Mouse (Mus musculus) frontal cortex, adult (tissue): Measurements from ENCODE around the gene Cdk14.

ENCODE experiments used
- ATAC-seq: cut with Nextera tagmentation; 2 replicates; pipeline ENCODE4 v1.9.2; 2017; ENCODE audit warnings: mild to moderate bottlenecking, moderate library complexity, mixed read lengths; ENCODE audit not compliant: low TSS enrichment

The Cdk14 gene

GRCm38 (mm10) chr5:5314270-5314669 is 105.8 kb downstream of the Cdk14 start:
- peak; percentile 38; the same call in 1 of the 2 replicates for ATAC-seq

DNA sequence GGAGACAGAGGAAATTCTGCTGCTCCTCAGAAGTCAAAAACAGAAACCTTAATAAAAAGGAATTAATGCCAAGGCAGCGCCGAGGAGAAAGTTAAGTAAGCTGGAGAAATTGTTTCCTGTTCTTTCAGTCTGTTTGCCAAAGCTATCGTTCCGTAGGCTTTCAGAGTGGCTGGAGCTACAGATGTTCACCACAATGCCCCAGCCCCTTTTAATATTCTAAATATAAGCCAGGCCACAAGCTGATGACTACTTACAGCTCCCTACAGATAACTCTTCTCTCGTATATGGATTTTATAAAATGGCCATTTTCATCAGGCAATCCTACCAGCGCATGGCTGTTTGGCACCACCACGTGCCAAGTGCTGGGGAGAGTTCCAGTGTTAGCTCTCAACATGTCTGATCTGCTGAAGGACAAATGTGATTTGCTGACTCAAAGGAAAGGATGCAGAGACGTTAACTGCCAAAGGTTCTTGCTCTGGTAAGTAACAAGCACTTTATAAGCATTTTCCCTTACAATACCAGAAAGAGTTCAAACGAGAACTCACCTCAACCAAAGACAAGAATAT is 106.8 kb downstream of the Cdk14 start:
- ATAC-seq, result no peak

GRCm38 (mm10) chr5:5305286-5305685 is 114.8 kb downstream of the Cdk14 start:
- ATAC-seq, result no peak

DNA sequence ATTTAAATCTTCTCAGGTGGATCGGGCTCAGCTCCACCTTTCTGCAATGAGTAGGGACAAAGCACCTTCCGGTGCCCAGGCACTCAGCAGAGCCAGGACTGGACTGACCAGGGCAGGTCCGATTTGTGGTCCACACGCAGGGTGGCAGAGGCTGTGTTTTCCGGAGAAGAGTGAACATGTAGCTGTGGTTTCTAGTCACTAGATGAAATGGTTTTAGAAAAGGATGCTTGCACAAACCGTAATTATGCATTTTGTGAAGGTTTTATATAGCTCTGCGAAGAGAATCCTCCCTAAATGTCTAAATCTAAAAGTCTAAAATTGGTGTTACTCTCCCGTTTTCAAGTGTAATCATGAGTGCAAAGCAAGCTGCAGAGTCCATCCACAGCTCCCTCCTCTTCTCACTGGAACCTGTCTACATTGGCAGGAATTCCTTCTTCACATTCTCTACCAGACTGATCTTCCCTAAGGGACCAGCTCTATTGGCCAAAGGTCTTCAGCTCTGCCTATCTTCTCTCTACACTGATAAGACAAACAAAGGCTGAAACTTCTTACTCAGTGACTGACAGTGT is 116.9 kb downstream of the Cdk14 start:
- ATAC-seq, result peak; percentile 94

DNA sequence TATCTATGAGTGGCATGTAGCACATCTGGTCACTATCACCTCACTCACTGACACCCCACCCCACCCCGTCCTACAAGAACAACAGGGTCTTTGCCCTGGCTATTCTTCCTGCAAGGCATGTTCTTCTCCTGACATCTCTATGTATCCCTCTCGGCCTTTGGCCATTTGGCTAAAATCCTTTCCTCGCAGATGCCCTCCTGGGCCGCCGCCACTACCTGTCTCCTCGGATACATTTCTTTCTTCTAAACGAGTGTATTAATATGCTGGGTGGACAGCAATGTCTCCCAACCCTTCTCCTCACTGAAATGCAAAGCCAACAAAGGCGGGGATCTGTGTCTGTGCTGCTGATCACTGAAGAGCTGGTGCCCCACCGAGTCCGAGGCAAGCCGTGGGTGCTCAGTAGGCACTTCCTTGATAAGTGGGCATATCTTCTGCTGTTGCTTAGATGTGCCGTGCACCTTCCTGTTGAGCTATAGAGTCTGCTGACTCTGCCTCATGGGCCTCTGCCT is 118.5 kb downstream of the Cdk14 start:
- no peak for ATAC-seq

GRCm38 (mm10) chr5:5300998-5301397 is 119.1 kb downstream of the Cdk14 start:
- ATAC-seq, result no peak

GRCm38 (mm10) chr5:5300290-5300689 is 119.8 kb downstream of the Cdk14 start:
- ATAC-seq, result no peak

- no peak for ATAC-seq
These were observed 122.9 kb downstream of the Cdk14 start for GRCm38 (mm10) chr5:5297222-5297621.

GRCm38 (mm10) chr5:5296773-5297172 is 123.3 kb downstream of the Cdk14 start:
- ATAC-seq, result no peak

DNA sequence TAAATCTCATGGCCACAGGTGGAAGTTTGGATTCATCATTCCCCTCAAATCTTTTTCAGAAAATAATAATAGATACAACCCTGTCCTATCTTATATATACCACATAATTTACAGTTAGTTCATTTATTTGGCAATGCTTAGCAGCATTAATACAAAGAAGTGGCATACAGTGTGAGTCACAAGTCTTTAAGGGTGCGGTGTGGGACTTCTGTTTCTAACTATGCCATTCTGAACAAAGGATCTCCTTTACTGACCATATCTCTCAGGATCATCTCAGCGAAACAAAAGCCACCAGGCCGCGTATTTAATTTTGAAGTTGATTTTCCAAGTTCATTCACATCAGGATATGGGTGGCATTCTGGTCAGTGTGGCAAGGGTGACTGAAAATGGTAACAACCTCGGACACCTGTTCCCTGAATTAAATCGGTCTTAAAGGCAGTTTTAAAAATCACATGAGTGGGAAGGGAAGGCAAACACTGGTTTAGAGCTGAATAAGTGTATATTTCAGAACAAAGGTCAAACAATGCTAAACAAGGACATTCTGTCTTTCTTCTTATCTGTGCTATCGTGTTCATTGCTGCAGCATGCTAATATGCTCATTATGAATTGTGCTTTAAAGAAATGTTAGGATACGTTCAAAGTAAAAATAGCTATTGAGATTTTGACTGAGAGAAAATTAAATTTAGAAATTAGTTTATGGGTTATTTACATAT is 127.1 kb downstream of the Cdk14 start:
- no peak for ATAC-seq

GRCm38 (mm10) chr5:5291321-5291991 is 128.7 kb downstream of the Cdk14 start:
- peak; percentile 62; the same call in 1 of the 2 replicates for ATAC-seq

DNA sequence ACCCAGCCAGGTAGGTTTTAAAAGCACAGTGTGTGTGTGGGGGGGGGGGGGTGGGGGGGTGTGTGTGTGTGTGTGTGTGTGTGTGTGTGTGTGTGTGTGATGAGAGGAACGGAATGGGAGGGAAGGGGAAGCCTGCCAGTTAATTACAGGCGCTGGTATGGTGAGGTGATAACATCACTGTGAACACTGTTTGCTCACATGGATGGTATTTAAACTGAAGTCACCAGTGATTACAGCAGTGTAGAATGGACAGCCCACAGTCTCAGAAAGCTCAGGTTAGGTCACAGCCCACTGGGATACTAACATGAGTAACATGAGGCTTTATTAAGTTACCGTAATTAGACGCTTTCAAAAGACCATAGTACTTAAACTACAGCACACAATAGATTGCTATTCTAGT is 129.4 kb downstream of the Cdk14 start:
- ATAC-seq, result no peak

- no peak for ATAC-seq
These were observed 134.2 kb downstream of the Cdk14 start for GRCm38 (mm10) chr5:5285876-5286275.

DNA sequence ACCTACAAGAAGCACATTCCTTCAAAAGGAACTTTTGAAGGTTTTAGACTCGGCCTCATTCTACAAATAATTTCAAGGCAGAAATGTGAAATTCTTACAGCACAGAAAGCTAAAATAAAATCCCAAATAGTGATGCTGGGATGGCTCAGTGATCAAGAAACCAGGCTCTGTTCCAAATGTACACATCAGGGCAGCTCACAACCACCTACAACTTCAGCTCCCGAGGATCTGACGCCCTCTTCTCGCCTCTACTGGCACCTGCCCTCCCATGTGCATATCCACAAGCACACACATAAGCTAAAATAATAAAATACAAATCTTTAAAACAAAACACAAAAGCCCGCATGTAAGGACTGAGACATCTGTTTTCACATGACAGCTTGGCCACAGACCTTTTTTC is 135.6 kb downstream of the Cdk14 start:
- ATAC-seq, result peak; percentile 84

DNA sequence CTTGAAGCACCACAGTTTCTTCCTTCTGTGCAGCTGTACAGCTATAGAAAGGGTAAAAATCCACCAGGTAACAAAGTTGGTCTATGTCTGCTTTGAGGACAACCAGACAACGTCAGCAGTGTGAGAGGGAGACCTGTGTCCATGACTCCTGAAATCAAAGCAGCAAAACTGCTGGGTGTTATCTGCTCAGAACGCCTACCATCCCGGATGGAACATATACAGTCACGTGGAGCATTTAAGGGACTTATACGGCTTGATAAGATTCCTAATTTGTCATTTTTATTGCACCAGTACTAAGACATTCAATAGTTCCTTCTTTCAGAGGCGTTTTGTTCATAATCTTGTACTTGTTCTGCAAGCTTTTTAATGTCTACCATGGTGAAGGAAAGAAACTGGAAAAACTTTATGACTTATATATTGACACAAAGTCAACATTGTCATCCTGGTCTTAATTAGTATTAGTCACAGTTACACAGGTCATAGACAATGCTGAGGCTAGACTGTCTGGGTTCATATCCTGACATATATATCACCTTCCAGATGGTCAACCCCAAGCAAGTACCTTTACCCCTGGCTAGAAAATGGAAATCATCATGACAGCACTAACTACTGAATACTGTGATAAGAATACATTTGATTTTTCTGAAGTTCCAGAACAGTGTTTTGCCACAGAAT is 136.2 kb downstream of the Cdk14 start:
- no peak for ATAC-seq

GRCm38 (mm10) chr5:5282425-5282824 is 137.7 kb downstream of the Cdk14 start:
- ATAC-seq, result no peak

- no peak for ATAC-seq
These were observed 144.8 kb downstream of the Cdk14 start for GRCm38 (mm10) chr5:5275321-5275720.

DNA sequence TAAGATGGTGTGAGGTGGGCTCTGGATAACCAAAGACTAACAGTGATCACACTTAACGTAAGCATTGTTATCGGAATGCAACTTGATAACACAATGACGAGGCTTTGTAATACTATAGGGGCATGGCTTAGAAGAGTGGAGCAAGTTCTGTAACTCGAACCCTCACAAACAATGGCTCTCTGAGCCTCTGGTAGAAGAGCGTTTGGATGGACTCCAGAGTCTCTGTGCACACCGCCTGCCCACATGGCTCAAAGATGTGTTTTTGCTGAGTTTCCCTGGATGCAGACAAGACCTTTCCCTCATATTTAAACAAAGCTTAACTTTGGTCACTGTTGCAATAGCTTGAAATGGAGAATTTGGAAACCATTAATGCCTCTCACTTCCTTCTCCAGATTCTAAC is 145.8 kb downstream of the Cdk14 start:
- no peak for ATAC-seq

DNA sequence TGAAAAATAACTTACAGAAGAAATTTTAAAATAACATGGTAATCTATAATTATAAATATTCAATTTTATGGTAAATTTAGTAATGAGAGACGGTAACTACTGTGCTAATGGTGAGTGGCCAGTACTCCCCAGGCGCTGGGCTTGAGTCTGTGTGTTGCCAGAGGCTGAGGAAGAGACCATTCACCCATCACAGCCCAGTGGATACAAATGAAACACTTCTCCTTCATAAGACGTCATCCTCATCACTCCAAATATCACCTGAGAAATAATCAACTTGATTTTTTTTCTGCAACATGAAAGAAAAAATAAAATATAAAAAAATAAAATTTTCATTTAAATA is 153.4 kb downstream of the Cdk14 start:
- no peak for ATAC-seq

DNA sequence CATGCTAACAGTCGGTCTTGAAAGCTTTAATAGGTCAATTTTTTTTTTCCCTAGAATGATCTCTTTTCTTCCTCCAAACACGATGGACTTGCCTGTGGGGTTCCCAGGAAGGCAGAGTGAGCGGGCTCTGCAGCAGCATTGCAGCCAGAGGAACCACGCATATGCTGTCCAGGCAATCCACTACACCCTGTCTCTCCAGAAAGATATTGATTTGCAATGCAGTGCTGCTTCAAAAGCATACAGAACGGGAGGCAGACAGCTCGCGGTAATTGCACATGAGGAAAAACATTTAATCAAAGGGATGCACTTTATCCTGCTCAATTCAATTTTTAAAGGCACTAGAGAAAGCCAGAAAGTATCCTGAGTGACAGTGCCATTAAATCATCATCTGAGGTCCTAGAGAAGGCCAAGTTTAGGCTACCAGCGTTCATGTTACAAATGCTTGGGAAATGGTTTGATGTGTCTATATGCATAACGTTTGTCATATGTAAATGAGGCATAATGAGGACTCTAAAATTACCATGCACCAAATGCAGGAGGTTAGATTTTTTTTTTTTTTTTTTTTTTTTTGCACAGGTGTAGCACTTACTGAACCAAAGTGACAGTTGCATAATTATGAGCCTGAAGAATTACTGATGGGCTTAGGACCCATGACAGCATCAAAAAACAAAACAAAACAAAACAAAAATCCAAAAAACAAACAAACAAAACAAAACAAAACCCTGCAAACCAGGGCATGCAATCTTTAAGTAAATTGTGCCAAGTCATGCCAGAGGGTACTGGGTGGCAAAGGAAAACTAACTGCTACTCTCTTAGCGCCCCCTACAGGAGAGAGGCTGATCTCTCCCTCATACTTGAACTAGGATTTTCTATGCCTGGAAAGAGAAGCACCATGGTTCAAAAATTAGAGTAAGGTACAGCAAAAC is 154.0 kb downstream of the Cdk14 start:
- ATAC-seq, result peak; percentile 72

DNA sequence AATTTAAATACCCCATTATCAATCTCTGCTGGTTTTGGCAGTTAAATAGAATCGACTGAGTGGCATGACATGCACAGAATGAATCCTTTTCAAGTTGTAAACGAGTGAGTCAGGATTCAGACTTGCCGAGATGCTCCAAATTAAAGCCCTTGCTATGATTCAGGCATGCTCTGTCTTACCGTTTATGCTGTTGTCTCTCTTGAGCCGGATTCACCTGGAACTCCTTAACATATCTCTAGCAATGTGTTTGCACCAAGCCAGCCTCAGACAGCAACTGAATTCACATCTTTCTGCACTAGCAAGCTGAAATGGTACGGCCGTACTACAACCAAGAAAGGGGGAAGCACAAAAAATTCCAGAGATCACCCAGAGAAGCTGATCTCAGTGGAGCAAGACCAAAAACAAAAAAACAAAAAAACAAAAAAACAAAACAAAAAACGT is 154.7 kb downstream of the Cdk14 start:
- peak; percentile 54 for ATAC-seq
